Mouse (Mus musculus): ENCODE data around the gene Glrb.

Glrb gene

GRCm38 (mm10) chr3:80823975-80824374 lies 89.5 kb downstream of the Glrb start:
- no peak for DNase-seq (ENCODE audit: low spot score in 2 of 2)

- DNase-seq (ENCODE audit: low spot score in 2 of 2) = no peak
Measured at GRCm38 (mm10) chr3:80818619-80819018, 94.8 kb downstream of the Glrb start.

- no peak for DNase-seq (ENCODE audit: low spot score in 2 of 2)
Measured at GRCm38 (mm10) chr3:80813734-80814133, 99.7 kb downstream of the Glrb start.

- no peak for DNase-seq (ENCODE audit: low spot score in 2 of 2)
Measured at GRCm38 (mm10) chr3:80812237-80812636, 101.2 kb downstream of the Glrb start.

GRCm38 (mm10) chr3:80805327-80805726 lies 108.1 kb downstream of the Glrb start:
- no peak for DNase-seq (ENCODE audit: low spot score in 2 of 2)

GRCm38 (mm10) chr3:80803811-80804210 lies 109.6 kb downstream of the Glrb start:
- DNase-seq (ENCODE audit: low spot score in 2 of 2) = no peak

GRCm38 (mm10) chr3:80803211-80803610 lies 110.2 kb downstream of the Glrb start:
- no peak for DNase-seq (ENCODE audit: low spot score in 2 of 2)

- peak; percentile 89 for DNase-seq (ENCODE audit: low spot score in 2 of 2)
Measured at GRCm38 (mm10) chr3:80802596-80803081, 110.8 kb downstream of the Glrb start, which contains the start of gene Gria2. Gene Gria2 (minus strand): TSS chr3:80802835.

GRCm38 (mm10) chr3:80801827-80802310 lies 111.6 kb downstream of the Glrb start:
- no peak for DNase-seq (ENCODE audit: low spot score in 2 of 2)

GRCm38 (mm10) chr3:80800995-80801826 lies 112.2 kb downstream of the Glrb start:
- DNase-seq (ENCODE audit: low spot score in 2 of 2) = peak; percentile 62 to 75

- DNase-seq (ENCODE audit: low spot score in 2 of 2) = peak; percentile 22 to 37
Measured at GRCm38 (mm10) chr3:80800299-80800994, 113.0 kb downstream of the Glrb start.

- DNase-seq (ENCODE audit: low spot score in 2 of 2) = no peak
Measured at GRCm38 (mm10) chr3:80797935-80798334, 115.5 kb downstream of the Glrb start.

- no peak for DNase-seq (ENCODE audit: low spot score in 2 of 2)
Measured at GRCm38 (mm10) chr3:80796764-80797163, 116.7 kb downstream of the Glrb start.

GRCm38 (mm10) chr3:80795284-80795683 lies 118.2 kb downstream of the Glrb start:
- DNase-seq (ENCODE audit: low spot score in 2 of 2) = no peak

All from frontal cortex, postnatal 10 days (tissue).